Mouse (Mus musculus) T-cell, adult 66 days (primary cell): ENCODE results near the gene Esp38. TPM values are rescaled to one million over a fixed set of nuclear protein-coding genes. Genes with fewer than 3 reads are reported as not detected.

ENCODE experiments used
- total RNA-seq, 2 experiments: library from RNA; stranded (reverse); gene quantifications; 3 replicates in 1 of 2; 4 replicates in 1 of 2; pipeline ENCODE4 v1.2.4; 2023

The Esp38 gene
- total RNA-seq, result not detected

DNA sequence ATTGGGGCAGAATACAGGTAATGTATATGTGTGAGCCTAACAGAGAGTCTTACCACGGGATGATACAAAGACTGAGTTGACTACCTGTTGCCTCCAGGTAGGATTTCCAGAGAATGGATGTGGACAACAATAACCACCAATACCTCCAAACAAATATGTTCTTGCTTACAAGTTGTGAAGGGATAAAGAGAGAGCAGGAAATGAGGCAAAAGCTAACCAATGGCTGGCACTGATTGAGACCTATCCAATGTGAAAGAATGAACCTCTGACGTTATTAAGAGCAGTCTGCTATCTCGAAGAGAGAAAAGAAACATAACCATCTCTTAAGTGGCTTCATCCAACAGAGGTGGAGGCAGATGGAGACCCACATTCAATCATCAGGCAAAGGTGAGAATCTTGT lies at the start of gene Esp38:
Esp38 (plus strand) TSS at position 301 of the 400 bp plus-strand sequence.

Other genes starting within 250 kb of the Esp38 start
- gene AC192777.2, start 144.9 kb downstream of the Esp38 start, total RNA-seq, result not detected